Mouse (Mus musculus) adrenal gland, postnatal 25 days (tissue): ENCODE results near the gene Rab31. TPM values are rescaled to one million over a fixed set of nuclear protein-coding genes. Genes with fewer than 3 reads are reported as not detected.

ENCODE experiments used
- DNase-seq: peaks from one replicate; pipeline ENCODE4 v3.0.0; 2021; ENCODE audit warnings: mixed read lengths
- total RNA-seq: library from RNA; stranded (reverse); gene quantifications from 2 replicates; pipeline ENCODE4 v1.2.3, GENCODE M21; 2021

Gene Rab31
- total RNA-seq, 1 experiment from 2014 or later, result 41.1 TPM

GRCm38 (mm10) chr17:65666388-65667161 lies 106.0 kb downstream of the Rab31 start:
- DNase-seq, result no peak

GRCm38 (mm10) chr17:65665786-65666387 lies 106.7 kb downstream of the Rab31 start:
- DNase-seq, result no peak

GRCm38 (mm10) chr17:65663329-65664078 lies 109.0 kb downstream of the Rab31 start:
- no peak for DNase-seq

GRCm38 (mm10) chr17:65662662-65663061 lies 109.9 kb downstream of the Rab31 start:
- no peak for DNase-seq

GRCm38 (mm10) chr17:65658416-65658815 lies 114.1 kb downstream of the Rab31 start:
- no peak for DNase-seq

- DNase-seq, result no peak
Observed at GRCm38 (mm10) chr17:65657958-65658357, 114.6 kb downstream of the Rab31 start.

GRCm38 (mm10) chr17:65656731-65657130 lies 115.8 kb downstream of the Rab31 start:
- DNase-seq, result no peak

GRCm38 (mm10) chr17:65656076-65656475 lies 116.5 kb downstream of the Rab31 start:
- no peak for DNase-seq

- DNase-seq, result no peak
Observed at GRCm38 (mm10) chr17:65655608-65656007, 116.9 kb downstream of the Rab31 start.

GRCm38 (mm10) chr17:65650598-65650997 lies 122.0 kb downstream of the Rab31 start:
- no peak for DNase-seq

- DNase-seq, result no peak
Observed at GRCm38 (mm10) chr17:65649175-65649493, 123.4 kb downstream of the Rab31 start.

- DNase-seq, result peak; percentile 63
Observed at GRCm38 (mm10) chr17:65648371-65649174, 124.0 kb downstream of the Rab31 start.

GRCm38 (mm10) chr17:65647961-65648360 lies 124.6 kb downstream of the Rab31 start:
- DNase-seq, result no peak

GRCm38 (mm10) chr17:65647226-65647625 lies 125.3 kb downstream of the Rab31 start:
- DNase-seq, result peak; percentile 77

GRCm38 (mm10) chr17:65643579-65643978 lies 129.0 kb downstream of the Rab31 start:
- no peak for DNase-seq

- DNase-seq, result no peak
Observed at GRCm38 (mm10) chr17:65643051-65643521, 129.5 kb downstream of the Rab31 start.

GRCm38 (mm10) chr17:65642578-65642991 lies 130.0 kb downstream of the Rab31 start:
- no peak for DNase-seq

- DNase-seq, result no peak
Observed at GRCm38 (mm10) chr17:65641734-65642218, 130.8 kb downstream of the Rab31 start, which contains the start of gene Txndc2. Gene Txndc2 (minus strand): TSS chr17:65642168.

- DNase-seq, result no peak
Observed at GRCm38 (mm10) chr17:65639144-65639543, 133.4 kb downstream of the Rab31 start.

GRCm38 (mm10) chr17:65635715-65636360 lies 136.7 kb downstream of the Rab31 start:
- DNase-seq, result no peak

GRCm38 (mm10) chr17:65629943-65630342 lies 142.6 kb downstream of the Rab31 start:
- no peak for DNase-seq
